Mouse (Mus musculus) embryonic facial prominence, embryonic 12.5 days (tissue): ENCODE data around the gene Ust. TPM values are rescaled to one million over a fixed set of nuclear protein-coding genes. Genes with fewer than 3 reads are reported as not detected.

Experiments
- ATAC-seq: fragments of 200-750 bp; cut with Nextera tagmentation; 2 replicates; pipeline ENCODE4 v1.8.0; 2017; ENCODE audit not compliant: insufficient number of reproducible peaks, insufficient read depth, low FRiP score, low TSS enrichment
- H3K27ac ChIP-seq: fragments of 300-500 bp; sonication (generic); 2 replicates; pipeline ENCODE4 v1.5.1; 2016; ENCODE audit warnings: mild to moderate bottlenecking
- H3K27me3 ChIP-seq: fragments of 300-500 bp; sonication (generic); 2 replicates; pipeline ENCODE4 v1.6.1; 2016; ENCODE audit warnings: mild to moderate bottlenecking, moderate library complexity
- H3K36me3 ChIP-seq: fragments of 300-500 bp; sonication (generic); 2 replicates; pipeline ENCODE4 v1.6.1; 2016; ENCODE audit warnings: mild to moderate bottlenecking
- H3K4me1 ChIP-seq: fragments of 300-500 bp; sonication (generic); 2 replicates; pipeline ENCODE4 v1.6.1; 2016
- H3K4me2 ChIP-seq: fragments of 300-500 bp; sonication (generic); replicated peaks from 2 replicates; pipeline ENCODE4 v1.6.1; 2016; ENCODE audit warnings: mild to moderate bottlenecking, moderate library complexity
- H3K4me3 ChIP-seq: fragments of 300-500 bp; sonication (generic); 2 replicates; pipeline ENCODE4 v1.5.1; 2016; ENCODE audit warnings: mild to moderate bottlenecking
- H3K9ac ChIP-seq: fragments of 300-500 bp; sonication (generic); 2 replicates; pipeline ENCODE4 v1.6.1; 2016; ENCODE audit warnings: mild to moderate bottlenecking, moderate library complexity
- H3K9me3 ChIP-seq: fragments of 300-500 bp; sonication (generic); 2 replicates; pipeline ENCODE4 v1.6.1; 2016; ENCODE audit warnings: mild to moderate bottlenecking, moderate library complexity
- WGBS: fragments of 180-500 bp; shearing (Covaris S2); methylation state at CpG from one replicate; pipeline ENCODE4 v1.1.7; 2016; 5-methylcytosine and 5-hydroxymethylcytosine counted together
- polyA plus RNA-seq: library from polyadenylated mRNA; unstranded; fragments of >200 nt; fragmentation: Nextera tagmentation; extraction: Ambion mirVana; gene quantifications from 2 replicates; pipeline ENCODE4 v1.2.1, GENCODE M21; 2016

The Ust gene
- polyA plus RNA-seq, 1 experiment from 2014 or later, result 7.3 TPM

DNA sequence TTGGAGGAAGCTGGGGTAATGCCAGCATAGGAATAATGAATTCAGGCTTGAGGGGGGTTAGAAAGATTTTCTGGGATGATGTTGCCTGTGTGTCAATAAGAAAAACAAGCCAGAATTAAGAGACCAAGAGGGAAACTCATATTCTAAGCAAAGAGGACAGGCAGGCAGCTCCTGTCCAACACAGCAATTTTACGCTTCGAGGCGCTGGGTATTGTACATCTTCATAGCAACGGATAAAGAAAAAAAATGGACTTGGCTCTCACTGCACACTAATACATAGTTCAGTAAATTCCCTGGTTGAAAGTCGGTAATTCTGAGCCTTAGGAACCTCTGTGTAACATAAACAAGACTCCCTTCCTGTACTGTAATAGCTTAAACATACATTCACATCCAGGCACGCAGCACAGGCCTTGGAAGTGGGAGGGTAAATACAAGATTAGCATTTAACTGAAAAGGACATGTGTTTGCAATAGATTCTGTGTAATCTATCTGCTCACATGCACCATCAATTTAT lies 99.1 kb downstream of the Ust start:
- H3K9ac ChIP-seq, result no peak overlapping the region
- no peak overlapping the region for H3K27ac ChIP-seq
- ATAC-seq, result no peak
- WGBS, result 49% methylated on average over 6 of the region's 6 CpGs
- no peak overlapping the region for H3K4me2 ChIP-seq
- H3K4me1 ChIP-seq, result peaks cover 10% of the 10 kb centered on the region
- H3K36me3 ChIP-seq, result no peaks in the 10 kb centered on the region
- no peaks in the 10 kb centered on the region for H3K27me3 ChIP-seq
- no peak overlapping the region for H3K4me3 ChIP-seq
- H3K9me3 ChIP-seq, result no peaks in the 10 kb centered on the region

DNA sequence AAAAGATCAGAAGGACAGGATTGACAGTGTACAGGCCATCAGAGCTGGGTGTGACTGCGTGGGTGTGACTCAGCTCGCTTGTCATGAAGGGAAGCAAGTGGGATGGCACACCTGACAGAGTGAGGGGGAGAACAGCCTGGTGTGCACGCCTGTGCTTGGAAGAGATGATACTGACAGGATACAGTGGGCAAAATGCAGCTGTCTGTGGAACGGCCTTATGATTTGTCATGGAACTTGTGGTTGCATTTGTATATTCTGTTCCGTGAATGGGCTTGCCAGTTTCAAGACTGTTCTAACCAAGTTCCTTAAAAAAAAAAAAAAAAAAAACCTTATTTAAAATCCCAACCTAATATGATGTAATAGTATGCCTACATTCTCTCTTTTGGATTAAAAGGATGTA lies 103.2 kb downstream of the Ust start:
- H3K36me3 ChIP-seq, result no peaks in the 10 kb centered on the region
- no peak overlapping the region for H3K4me3 ChIP-seq
- H3K27ac ChIP-seq, result no peak overlapping the region
- no peaks in the 10 kb centered on the region for H3K9me3 ChIP-seq
- no peak overlapping the region for H3K4me2 ChIP-seq
- ATAC-seq, result no peak
- WGBS, result 92% methylated on average over 5 of the region's 5 CpGs
- H3K27me3 ChIP-seq, result no peaks in the 10 kb centered on the region
- peaks cover 10% of the 10 kb centered on the region for H3K4me1 ChIP-seq
- no peak overlapping the region for H3K9ac ChIP-seq

- no peaks in the 10 kb centered on the region for H3K27me3 ChIP-seq
- no peak overlapping the region for H3K4me2 ChIP-seq
- H3K4me1 ChIP-seq, result peaks cover 10% of the 10 kb centered on the region
- H3K9me3 ChIP-seq, result no peaks in the 10 kb centered on the region
- H3K27ac ChIP-seq, result no peak overlapping the region
- no peak overlapping the region for H3K9ac ChIP-seq
- H3K36me3 ChIP-seq, result no peaks in the 10 kb centered on the region
- no peak overlapping the region for H3K4me3 ChIP-seq
- WGBS, result 94% methylated on average over 7 of the region's 7 CpGs
- ATAC-seq, result no peak
These were observed 103.6 kb downstream of the Ust start for GRCm38 (mm10) chr10:8415036-8415435.

DNA sequence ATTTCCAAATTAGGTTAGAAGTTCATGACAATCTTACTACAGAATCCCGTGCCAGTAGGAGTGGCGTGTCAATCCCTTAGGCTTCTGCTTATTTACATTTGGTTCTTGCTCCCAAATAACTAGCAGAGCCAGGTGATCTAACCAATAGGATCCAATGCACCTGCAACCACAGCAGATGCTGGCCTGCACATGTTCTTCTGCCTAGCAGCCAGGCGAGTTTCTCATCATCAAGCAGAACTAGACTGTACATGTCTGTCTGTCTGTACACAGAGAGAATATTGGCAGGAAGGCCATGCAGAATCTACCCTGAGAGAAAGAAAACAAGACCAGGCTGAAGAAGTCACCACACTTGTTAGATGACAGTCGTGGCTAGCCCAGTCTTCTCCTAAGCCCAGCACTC lies 113.5 kb downstream of the Ust start:
- Histone ChIP-seq H3K27me3 (no peaks in the 10 kb centered on the region), H3K4me1 (no peaks in the 10 kb centered on the region), H3K4me3 (no peak overlapping the region), H3K9ac (no peak overlapping the region), H3K27ac (no peak overlapping the region), H3K36me3 (no peaks in the 10 kb centered on the region), H3K4me2 (no peak overlapping the region), H3K9me3 (no peaks in the 10 kb centered on the region)
- no peak for ATAC-seq
- WGBS, result 85% methylated on average over 4 of the region's 4 CpGs

DNA sequence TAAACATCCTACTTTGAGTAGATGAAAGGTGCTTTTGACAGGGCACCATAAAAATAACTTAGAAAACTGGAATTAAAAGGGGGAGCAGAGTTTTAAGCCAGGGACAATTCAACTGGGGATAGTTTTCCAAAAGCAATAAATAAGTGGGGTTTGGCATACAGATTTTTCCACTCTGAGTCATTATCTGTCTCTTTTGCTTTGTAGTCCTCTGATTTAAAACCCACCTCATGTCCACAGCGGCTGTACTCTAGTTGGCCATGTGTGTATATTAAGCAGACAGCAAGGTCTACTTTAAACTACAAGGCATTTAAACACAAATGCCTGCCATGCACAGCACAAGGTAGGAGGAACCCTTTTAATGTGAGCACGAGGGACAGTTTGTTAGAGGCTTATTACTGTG lies 126.4 kb downstream of the Ust start:
- Histone ChIP-seq H3K9ac (no peak overlapping the region), H3K4me2 (no peak overlapping the region), H3K9me3 (no peaks in the 10 kb centered on the region), H3K4me3 (no peak overlapping the region), H3K27ac (no peak overlapping the region), H3K36me3 (no peaks in the 10 kb centered on the region), H3K27me3 (no peaks in the 10 kb centered on the region), H3K4me1 (peaks cover 3% of the 10 kb centered on the region; the same call in 1 of the 2 replicates)
- ATAC-seq, result no peak
- 85% methylated on average over 2 of the region's 2 CpGs for WGBS

DNA sequence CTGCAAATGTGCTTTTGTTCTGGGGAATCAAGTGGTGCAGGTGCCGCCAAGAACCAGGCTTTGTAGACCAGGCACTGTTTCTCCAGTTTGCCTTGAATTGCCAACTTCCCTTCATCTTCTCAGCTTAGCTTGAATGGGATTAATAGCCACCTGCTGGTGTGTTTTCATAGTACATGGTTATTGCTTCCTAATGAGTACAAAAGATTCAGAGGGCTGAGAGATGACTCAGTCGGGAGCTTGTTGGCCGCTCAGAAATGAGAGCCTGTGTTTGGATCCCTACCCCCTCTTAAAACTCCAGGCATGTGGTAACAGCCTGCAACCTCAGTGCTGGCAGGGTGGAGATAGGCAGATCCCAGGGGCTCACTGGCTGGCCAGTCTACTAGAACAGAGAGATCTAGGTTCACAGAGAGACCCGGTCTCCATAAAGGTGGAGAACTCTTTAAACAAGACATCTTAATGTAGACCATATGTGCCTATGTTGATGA lies 127.3 kb downstream of the Ust start:
- Histone ChIP-seq H3K4me1 (peaks cover 3% of the 10 kb centered on the region; the same call in 1 of the 2 replicates), H3K36me3 (no peaks in the 10 kb centered on the region), H3K27ac (no peak overlapping the region), H3K27me3 (no peaks in the 10 kb centered on the region), H3K9me3 (no peaks in the 10 kb centered on the region), H3K4me2 (no peak overlapping the region), H3K9ac (no peak overlapping the region), H3K4me3 (no peak overlapping the region)
- WGBS, result 42% methylated on average over 4 of the region's 4 CpGs
- ATAC-seq, result no peak

DNA sequence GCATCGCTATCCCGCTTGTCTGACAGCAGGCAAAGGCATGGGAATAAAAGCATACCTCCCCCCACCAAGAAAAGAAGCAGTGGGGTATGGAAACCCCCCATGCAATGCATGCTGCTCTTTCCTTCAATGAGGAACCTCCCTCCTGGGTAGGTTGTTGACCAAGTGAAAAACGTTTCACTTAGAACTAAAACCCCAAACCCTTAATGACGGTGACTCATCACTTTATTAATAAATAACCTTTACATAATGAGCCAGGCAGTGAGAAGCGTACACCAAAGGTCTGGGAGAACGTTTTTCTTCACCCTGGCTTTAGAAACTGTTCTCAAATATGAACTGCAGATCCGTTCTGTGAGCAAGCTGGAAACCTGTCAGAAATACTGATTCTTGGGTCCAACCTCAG lies 130.4 kb downstream of the Ust start:
- Histone ChIP-seq H3K4me3 (no peak overlapping the region), H3K27me3 (no peaks in the 10 kb centered on the region), H3K4me1 (peaks cover 3% of the 10 kb centered on the region; the same call in 1 of the 2 replicates), H3K9ac (no peak overlapping the region), H3K27ac (no peak overlapping the region), H3K4me2 (no peak overlapping the region), H3K36me3 (no peaks in the 10 kb centered on the region), H3K9me3 (no peaks in the 10 kb centered on the region)
- 83% methylated on average over 7 of the region's 7 CpGs for WGBS
- no peak for ATAC-seq

DNA sequence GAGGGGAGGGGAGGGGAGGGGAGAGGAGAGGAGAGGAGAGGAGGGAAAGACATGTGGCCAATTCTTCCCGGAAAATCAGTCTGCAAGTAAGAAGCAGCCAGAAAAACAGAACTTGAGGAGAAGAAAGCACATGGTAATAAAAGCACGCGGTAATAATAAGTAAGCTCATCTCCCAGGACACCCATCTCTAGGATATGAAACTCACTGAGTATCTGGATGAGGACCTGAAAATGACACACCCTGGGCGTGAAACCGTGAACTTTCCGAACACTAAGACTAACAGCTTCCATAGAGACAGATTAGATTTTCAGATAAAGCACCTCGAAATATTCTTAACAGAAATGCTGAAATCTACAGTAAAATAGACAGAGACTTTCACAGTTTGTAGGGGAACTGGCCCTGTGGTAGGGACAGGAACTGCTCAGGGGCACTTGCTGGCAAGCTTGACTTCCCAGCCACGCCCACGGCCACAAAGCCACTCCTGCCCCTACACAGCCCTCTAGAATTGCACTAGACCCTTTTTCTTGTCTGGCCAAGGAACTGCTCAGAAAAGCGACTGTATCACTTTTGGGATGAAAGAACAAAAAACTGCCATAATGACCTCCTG lies 148.6 kb downstream of the Ust start:
- no peaks in the 10 kb centered on the region for H3K9me3 ChIP-seq

DNA sequence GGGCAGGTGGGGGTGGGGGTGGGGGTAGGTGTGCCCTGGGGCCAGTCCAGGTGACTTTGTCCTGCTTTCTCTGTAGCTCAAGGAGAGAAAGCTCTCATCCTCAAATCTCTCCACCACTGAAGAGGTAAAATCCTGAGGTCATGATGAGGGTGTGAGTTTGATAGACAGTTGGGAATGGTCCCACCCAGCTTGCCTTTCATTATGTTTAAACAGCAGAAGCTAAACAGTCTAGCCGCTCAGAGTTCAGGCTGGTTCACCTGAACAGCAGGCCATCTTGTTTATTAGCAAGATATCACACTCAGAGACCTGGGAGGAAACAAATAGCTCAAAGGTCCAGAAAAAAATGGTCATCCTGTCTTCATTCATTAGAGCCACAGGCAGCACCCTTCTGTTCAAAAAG lies 152.8 kb downstream of the Ust start:
- WGBS, result 58% methylated on average over 1 of the region's 1 CpGs
- no peak overlapping the region for H3K4me3 ChIP-seq
- no peaks in the 10 kb centered on the region for H3K36me3 ChIP-seq
- H3K4me2 ChIP-seq, result no peak overlapping the region
- H3K9ac ChIP-seq, result no peak overlapping the region
- H3K9me3 ChIP-seq, result no peaks in the 10 kb centered on the region
- no peaks in the 10 kb centered on the region for H3K4me1 ChIP-seq
- no peaks in the 10 kb centered on the region for H3K27me3 ChIP-seq
- H3K27ac ChIP-seq, result no peak overlapping the region
- no peak for ATAC-seq

More for the DNA sequence above, 148.6 kb downstream of the Ust start:
- H3K27me3 ChIP-seq, result no peaks in the 10 kb centered on the region
- no peak for ATAC-seq
- H3K27ac ChIP-seq, result no peak overlapping the region
- H3K4me1 ChIP-seq, result no peaks in the 10 kb centered on the region
- H3K9ac ChIP-seq, result no peak overlapping the region
- H3K36me3 ChIP-seq, result no peaks in the 10 kb centered on the region
- 75% methylated on average over 10 of the region's 10 CpGs for WGBS
- no peak overlapping the region for H3K4me2 ChIP-seq
- no peak overlapping the region for H3K4me3 ChIP-seq

DNA sequence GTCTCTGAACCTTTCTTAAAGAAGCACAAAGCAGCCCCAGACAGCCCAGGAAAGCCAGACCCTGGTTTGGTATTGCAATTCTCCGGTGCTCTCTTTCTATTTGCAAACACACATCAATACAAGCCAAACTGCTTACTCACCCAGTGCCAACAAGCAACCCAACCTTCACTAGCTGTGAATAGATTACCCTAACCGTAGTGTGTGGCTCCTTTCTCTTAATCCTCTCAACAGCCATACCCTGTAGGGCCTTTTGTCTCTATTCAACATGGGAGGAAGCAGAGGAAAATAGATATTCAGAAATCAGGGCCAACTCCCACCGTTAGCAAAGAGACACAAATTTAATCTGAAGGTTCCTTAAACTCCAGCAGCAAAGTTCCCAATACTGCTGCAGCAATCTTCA lies 154.4 kb downstream of the Ust start:
- no peak overlapping the region for H3K4me3 ChIP-seq
- WGBS, result 52% methylated on average over 3 of the region's 3 CpGs
- H3K9me3 ChIP-seq, result no peaks in the 10 kb centered on the region
- no peak overlapping the region for H3K4me2 ChIP-seq
- no peak overlapping the region for H3K9ac ChIP-seq
- H3K36me3 ChIP-seq, result no peaks in the 10 kb centered on the region
- no peak for ATAC-seq
- no peaks in the 10 kb centered on the region for H3K27me3 ChIP-seq
- H3K4me1 ChIP-seq, result no peaks in the 10 kb centered on the region
- no peak overlapping the region for H3K27ac ChIP-seq

- Histone ChIP-seq H3K27me3 (no peaks in the 10 kb centered on the region), H3K36me3 (no peaks in the 10 kb centered on the region), H3K4me3 (no peak overlapping the region), H3K27ac (no peak overlapping the region), H3K4me2 (no peak overlapping the region), H3K4me1 (no peaks in the 10 kb centered on the region), H3K9me3 (no peaks in the 10 kb centered on the region), H3K9ac (no peak overlapping the region)
- no peak for ATAC-seq
- 57% methylated on average over 8 of the region's 8 CpGs for WGBS
These were observed 155.3 kb downstream of the Ust start for GRCm38 (mm10) chr10:8363281-8363680.

DNA sequence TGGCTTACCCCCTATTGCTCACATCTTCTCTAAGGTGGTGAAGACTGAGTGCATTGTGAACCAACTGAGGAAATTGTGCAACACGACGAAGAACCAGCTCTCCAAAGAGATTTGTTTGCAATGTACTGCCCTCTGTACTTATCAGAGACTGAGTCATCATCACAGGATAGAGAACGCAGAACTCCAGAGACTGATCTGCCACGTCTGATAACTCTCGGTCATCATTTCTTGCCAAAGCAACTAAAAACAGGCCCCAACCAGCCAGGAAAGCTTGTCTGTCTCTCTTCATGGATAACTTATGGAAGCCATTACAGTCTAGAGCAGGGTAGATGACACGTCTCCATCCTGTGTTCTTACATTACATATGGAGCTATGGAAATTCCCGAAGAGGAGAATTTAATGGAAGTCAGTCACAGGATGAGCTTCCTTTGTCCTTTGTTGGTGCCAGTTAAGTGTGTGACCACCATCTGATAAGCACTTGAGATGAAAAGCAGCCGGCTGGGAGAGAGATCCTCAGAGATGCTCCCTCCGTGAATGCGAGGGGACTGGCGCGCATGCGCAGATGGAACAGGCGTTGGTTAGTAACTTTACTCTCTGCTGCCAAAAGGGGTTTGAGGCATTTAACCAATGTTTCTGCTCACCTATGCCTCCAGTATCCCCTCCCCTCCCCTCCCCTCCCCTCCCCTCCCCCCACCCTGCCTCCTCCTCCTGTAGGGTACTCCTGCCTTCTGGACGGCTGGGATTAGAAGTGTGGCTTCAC lies 160.2 kb downstream of the Ust start:
- ATAC-seq, result no peak
- no peak overlapping the region for H3K4me3 ChIP-seq
- WGBS, result 80% methylated on average over 15 of the region's 15 CpGs

More for the DNA sequence above, 160.2 kb downstream of the Ust start:
- H3K4me2 ChIP-seq, result no peak overlapping the region
- H3K9me3 ChIP-seq, result no peaks in the 10 kb centered on the region
- H3K9ac ChIP-seq, result no peak overlapping the region
- no peak overlapping the region for H3K27ac ChIP-seq
- H3K27me3 ChIP-seq, result no peaks in the 10 kb centered on the region
- no peaks in the 10 kb centered on the region for H3K36me3 ChIP-seq
- no peaks in the 10 kb centered on the region for H3K4me1 ChIP-seq
